Mouse (Mus musculus) kidney, postnatal 36 days (tissue): ENCODE measurements around the gene Kdm6b.

ENCODE experiments used
- DNase-seq, 2 experiments: peaks; one replicate each; pipeline ENCODE4 v3.0.0; 2021 to 2022; ENCODE audit warnings: mixed read lengths in 2 of 2

Gene Kdm6b

DNA sequence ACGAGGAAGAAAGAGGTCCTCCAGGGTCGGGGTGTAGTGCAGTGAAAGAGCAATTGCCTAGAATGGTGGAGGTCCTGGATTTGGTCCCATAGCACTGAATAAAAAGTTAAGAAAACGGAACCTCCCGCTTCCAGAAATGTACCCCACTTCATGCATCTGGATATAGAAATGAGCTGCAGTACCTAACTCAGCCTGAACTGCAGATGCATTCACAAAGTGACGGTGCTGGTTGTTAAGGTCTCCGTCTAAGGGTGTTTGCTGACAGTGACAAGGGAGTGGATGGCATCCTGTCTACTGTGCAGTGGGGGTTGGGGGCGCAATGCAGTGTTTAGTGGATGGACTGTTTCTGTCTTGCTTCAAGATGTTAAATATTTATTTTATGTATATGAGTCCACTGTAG is 26.7 kb downstream of the Kdm6b start:
- no peak for DNase-seq

GRCm38 (mm10) chr11:69384979-69385378 is 28.5 kb downstream of the Kdm6b start:
- DNase-seq, result peak; percentile 80 to 90

DNA sequence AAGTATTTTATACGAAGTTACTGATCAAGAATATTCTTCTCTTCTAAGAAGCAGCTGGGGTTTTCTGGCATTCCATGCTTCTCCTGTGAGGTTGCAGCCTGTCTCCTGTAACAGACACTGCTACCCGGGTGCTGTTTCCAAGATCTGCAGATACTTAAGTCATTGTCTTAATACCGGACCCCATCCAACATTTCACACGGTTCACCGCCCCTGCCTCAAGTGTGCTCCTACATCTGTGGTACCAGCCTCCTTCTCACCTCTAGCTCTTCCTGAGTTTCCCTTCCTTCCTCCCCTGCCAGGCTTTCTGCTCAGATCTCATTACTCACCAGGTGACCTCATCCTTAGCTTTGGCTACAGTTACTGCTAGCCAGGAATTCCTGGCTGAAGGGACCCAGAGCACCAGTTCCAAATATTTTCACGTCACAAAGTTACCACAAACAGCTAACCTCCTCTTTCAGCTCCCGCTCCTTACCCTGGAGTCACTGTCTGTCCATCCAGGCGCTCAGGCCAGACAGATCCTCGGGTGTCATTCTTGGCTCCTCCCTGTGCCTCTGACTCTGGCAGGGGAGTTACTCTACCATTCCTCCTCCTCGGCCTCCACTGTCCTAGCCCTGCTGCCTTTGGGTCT is 30.9 kb downstream of the Kdm6b start:
- peak in 1 of 2 experiments; percentile 33 for DNase-seq

DNA sequence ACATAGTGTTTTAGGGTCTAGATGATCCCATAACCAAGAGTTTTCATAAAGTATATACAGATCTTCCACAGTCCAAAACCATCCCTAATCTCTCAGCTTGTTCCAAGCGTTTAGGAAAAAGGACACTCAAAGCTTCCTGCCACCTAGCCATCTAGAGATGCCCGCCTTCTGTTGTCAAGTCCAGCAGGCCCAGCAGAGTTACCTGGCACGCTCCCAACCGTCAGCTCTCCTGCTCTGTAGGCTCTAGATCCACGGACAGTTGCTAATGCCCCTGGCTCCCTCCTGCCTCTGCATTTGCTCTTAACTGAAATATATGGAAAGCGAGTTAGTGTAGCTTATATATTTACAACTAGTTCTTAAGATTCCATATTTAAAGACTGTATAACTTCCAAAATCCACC is 32.1 kb downstream of the Kdm6b start:
- peak; percentile 57 to 75 for DNase-seq

DNA sequence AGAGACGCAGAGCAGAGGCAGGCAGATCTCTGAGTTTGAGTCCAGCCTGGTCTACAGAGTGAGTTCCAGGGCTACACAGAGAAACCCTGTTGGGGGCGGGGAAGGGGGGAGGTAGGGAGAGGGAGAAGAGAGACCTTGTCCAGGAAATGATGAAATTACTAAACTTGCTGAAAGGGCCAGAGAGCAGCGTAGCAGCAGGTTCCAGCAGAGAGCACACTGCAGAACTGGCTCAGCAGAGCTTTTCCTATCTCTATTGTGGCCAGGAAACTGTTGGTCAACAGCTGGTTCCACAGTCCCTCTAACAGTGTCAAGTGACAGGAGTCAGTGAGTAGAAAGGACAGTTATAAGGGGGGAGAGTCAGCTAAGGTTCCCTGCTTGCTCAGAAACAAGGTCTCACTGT is 33.9 kb downstream of the Kdm6b start:
- peak in 1 of 2 experiments; percentile 14 for DNase-seq

GRCm38 (mm10) chr11:69377766-69378165 is 35.7 kb downstream of the Kdm6b start:
- peak; percentile 74 to 88 for DNase-seq

DNA sequence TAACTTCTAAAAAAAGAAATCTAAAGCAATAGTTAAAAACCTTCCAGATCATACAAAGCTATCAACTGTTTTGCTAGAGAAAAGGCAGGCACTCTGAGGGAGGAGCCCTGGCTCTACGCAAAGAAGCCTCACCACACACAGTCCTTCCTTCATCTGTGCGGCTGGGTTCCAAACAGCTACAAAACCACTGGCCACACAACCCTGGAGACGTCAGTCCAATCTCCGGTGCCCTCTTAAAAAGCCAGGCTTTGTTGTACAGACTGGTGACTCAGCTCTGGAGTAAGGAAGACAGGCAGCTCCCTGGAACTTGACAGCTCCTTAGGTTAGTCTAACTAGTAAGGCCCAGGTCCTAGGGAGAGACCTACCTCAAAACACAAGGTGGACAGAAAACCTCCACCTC is 37.8 kb downstream of the Kdm6b start:
- DNase-seq, result no peak

DNA sequence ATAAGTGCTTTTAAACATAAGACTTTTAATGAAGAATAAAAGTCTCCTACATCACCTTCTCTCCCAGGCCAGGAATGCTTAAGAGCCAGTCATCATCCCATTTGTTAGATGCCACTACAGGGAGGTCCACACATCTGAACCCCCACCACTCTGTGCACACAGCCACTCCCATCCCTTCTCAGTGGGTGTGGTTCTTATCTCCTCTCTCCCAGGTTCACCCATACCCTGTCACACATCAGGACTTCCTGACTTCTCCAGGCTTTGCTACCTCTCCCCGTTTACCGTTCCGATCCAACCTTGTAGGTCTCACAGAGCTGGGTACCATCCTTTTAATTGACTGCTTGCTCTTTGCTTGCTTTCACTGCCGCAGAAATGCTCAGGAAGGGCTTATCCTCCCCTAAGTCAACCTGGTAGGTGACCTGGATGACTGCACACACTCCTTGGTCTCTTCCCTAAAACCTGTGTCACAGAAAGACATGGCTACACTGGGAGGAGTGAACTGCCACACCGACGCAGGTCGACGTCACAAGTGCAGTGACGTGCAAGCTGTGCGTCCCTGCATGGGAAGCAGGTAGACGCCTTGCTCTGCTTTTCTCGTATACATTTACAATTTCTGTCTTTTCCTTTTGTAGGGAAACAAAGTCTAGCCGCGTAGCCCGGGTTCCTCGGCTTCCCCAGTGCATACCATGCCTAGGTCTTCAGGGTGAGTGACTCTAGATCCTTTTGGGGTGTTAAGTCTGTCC is 40.1 kb downstream of the Kdm6b start:
- no peak for DNase-seq

GRCm38 (mm10) chr11:69372780-69373170 is 40.7 kb downstream of the Kdm6b start:
- peak in 1 of 2 experiments; percentile 43 for DNase-seq

DNA sequence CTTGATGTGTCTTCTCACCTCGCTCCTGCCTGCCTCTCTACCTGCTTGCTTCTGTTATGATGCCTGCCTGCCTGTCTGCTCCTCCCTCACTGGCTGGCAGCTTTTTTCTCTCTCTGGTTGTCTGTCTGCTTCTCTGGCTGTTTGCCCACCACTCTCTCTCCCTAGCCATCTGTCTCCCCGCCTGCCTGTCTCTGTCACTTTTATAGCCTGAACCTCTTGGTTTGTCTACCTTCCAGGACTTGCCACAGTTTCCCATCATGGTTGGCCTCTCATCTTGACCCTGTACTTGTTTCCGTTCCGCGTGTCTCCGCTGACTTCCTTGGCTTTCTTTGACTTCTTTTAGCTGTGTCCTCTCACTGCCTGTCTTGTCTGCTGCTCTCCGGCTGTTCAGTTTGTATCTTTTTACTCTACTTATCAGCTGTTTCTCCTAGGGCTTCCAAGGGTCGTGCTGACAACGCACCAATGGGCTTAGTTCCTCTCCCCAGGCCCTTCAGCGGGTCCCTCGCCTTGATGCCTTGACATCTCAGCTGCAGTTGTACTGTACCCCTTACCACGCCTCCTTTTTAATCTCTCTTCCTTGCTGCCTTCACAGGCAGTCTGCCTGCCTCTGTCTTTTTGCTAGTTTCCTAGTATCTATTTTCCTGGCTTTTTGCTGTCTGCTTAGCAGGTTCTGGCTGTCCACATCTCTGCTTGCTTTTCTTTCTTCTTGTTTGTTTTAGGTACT is 41.3 kb downstream of the Kdm6b start:
- peak; percentile 44 to 50 for DNase-seq

GRCm38 (mm10) chr11:69371601-69372000 is 41.9 kb downstream of the Kdm6b start:
- DNase-seq, result no peak

GRCm38 (mm10) chr11:69370817-69371215 is 42.7 kb downstream of the Kdm6b start:
- no peak for DNase-seq

- no peak for DNase-seq
Observed at GRCm38 (mm10) chr11:69369990-69370816, 43.3 kb downstream of the Kdm6b start.

DNA sequence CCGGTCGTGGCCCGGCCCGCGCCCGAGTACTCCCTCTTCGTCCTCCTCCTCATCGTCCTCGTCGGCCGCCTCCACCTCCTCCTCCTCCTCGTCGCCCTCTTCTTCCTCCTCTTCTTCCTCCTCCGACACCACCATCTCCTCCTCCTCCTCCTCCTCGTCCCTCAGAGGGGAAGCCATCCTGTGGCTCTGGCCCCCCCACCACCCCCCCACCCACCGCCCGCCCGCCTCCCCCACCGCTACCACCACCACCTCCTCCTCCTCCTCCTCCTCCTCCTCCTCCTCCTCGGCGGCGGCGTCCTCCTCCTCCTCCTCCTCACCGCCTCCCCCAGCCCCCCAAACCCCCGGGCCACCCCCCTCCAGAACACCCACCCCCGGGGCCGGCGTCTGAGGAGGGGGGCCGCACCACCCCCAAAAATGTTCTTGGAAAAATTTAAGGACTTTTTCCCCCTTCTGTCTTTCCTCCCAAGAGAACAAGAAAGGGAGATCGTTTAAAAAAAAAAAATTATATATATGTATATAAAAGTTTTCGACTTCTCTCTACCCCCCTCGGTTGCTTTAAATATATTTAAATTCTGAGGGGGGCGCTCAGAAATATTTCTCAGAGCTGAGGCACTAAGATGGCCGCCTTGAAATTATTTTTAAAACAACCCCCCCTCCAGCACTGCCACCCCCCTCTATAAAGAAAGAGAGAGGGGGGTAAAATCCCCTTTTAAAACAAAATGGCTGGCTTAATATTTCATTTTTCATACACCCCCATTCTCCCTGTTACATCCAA is 44.1 kb downstream of the Kdm6b start, which contains the start of gene Chd3:
Chd3 (minus strand) TSS at position 192 of the 775 bp plus-strand sequence.
- DNase-seq, result no peak

DNA sequence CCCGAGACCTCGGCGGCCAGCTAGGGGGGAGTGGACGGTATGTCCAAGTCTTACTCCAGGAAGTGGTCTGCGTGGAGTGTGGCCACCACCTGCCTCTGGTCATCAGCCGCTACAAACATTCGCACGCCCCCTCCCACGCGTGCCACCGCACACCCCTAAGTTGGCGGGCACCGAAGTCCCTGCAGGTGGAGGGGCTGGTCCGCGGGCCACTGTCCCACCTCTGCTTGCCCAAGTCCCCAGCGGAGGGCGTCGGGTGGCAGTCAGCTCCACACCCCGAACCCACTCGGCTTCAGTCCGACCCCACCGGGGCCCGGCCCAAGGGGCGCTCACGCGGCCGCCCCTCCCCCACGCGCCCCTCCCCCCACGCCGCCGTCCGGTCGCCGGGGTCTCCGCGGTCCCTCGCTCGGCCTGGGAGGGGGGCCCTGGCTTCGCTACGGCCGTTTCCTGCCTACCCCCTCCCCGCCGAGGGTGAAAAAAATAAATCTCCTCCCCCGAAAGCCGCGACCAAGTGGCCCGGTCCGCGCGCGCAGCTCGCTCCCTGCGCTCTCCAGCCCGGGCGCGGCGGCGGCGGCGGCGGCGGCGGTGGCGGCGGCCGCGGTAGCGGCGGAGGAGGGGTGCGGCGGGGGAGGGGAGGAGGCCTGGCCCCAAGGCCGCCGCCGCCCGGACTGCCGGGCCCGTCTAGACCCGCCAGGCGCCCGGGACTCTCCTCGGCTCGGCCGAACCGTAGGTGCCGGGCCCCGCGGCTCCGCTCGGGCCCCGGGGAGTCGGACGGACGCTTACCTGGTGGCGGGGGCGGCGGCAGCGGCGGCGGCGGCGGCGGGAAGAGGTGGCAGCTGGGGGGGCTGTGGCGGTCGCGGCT is 44.9 kb downstream of the Kdm6b start:
- DNase-seq, result peak; percentile 38 to 77

DNA sequence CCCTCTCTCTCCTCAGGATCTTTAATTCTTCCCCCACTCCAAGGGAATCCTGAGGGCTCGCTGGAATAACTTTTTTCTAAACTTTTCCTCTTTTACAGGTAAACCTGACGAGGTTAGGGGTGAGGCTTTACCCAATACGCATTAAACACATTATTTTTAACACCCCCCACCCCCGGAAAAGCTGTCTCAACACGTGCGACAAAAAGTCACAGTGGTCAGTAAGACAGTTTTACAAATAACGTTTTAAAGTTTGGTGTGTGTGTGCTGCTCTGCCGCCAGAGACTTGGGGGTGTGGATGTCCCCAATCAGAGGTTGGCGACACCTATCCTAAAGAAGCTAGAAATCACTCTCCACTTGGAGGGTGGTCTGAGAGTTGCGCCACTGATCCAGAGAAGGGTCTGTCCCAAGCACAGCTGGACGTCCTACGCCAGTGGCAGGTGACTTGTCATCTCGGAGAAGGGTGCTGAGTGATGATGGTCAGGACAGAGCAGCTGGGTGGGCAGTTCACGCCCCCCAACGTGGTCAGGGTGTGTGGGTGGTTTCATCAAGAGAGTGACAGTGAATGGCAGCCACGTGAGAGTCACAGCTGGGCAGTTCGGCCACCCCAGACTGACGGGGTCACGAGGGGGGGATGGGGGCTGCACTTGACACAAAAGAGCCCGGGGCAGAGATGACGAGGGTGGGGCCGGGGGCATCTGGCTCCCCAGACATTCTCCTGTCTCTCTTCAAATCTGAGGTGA is 45.7 kb downstream of the Kdm6b start:
- peak; percentile 45 to 69 for DNase-seq

DNA sequence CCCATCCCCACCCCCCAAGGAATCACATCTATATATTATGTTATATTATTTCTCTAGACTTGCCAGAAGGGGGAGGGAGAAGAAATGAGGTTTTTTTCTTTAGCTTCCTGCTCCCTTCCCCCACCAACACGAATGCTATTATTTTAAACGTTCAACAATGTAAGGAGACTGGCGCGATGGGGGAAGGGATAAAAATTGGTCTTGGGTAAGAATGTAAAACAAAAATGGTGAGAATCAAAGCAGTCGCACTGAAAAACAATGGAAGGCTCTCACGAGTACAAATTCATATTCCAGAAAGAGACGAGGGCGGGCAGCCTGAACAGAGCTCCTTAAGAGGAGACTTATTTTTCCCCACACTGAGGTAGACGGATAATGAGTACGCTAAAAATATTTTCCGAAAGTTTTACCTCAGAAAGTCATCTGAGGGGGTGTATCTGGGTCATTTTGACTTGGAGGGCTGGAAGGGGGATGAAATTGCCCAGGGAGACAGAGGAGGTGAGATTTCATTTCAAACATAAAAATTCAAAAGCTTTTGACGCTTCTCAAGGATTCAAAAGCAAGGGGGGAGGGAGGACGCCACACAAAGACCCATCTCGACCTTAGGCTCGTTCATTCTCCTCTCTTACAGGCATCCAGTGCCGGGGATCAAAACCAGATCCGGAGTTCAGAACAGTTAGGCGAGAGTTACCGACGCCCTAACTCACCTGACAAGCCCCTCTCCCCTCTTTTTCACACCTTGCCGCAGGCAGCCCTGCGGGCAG is 46.4 kb downstream of the Kdm6b start:
- peak in 1 of 2 experiments; percentile 35 for DNase-seq

DNA sequence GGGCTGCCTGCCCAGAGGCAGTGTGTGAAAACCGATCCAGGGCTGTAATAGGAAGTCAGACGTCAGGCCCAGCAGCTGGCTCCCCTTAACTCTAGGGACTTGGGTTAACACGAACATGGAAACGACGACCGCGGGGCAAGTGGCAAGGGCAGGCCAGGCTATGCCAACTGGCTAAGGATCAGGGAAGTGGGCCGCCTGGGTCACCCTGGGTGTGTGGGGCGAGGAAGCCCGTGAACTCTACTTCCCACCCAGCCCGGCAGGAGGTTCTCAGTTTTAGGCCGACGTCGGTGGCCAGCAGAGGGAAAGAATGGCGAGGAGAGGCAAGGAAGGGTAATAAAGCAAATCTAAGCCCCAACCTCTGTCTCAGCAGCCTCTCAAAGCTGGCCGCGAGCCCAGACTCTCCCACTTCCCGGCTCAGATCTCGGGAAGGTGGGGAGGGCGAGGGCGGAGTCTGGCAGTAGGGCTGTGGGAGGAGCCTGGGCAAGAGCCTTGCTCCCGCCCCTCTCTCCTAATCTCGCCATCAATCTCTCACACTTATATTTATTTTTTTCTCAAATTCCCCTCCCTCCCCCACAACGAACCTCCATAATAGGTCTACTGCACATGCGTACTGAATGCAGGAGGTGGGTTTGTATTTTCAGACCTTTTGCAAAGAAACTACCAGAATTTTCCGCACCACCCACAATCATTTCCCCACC is 47.2 kb downstream of the Kdm6b start:
- DNase-seq, result peak; percentile 98 to 99

GRCm38 (mm10) chr11:69365722-69366121 is 47.8 kb downstream of the Kdm6b start:
- DNase-seq, result no peak
